Mouse (Mus musculus) Muller cell, postnatal 12 days (primary cell): Measurements from ENCODE around the gene Pld4.
A peak's percentile ranks its signal among the peaks of the same experiment; 100 is the strongest.

Experiments used
- DNase-seq: peaks from one replicate; pipeline ENCODE4 v3.0.0-alpha.2; 2015; ENCODE audit errors: inconsistent ontology term

The Pld4 gene

GRCm38 (mm10) chr12:112767036-112767890, 6.8 kb downstream of the Pld4 start:
- no peak for DNase-seq

DNA sequence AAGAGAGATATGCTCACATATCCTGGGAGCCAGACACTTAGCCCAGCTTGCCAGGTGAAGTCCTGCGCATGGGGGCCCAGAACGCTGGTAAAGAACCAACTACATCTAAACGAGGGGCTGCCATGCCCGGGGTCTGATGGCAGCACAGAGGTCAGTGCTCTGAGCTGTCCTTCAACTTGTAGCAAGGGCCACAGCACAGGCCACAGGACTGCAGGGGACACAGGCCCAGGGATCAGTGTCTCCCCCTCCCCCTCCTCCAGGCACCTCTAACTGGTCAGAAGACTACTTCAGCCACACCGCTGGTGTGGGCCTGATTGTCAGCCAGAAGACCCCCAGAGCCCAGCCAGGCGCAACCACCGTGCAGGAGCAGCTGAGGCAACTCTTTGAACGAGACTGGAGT, 7.7 kb downstream of the Pld4 start:
- no peak for DNase-seq

DNA sequence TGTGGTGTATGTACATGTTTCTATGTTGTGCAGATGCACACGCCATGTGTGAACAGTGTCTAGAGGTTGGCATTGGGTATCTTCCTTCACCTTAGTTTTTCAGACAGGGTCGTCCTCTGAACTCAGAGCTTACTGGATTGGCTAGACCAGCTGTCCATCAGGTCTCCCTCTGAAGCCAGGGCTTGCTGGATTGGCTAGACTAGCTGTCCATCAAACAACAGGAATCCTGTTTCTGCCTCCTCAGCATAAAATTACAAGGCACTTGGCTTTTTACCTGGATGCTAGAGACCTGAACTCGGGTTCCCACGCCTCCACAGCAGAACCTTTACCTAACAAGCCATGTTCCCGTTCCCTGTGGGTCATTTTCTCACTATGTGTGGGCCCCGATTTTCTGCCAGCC, 8.6 kb downstream of the Pld4 start:
- no peak for DNase-seq

DNA sequence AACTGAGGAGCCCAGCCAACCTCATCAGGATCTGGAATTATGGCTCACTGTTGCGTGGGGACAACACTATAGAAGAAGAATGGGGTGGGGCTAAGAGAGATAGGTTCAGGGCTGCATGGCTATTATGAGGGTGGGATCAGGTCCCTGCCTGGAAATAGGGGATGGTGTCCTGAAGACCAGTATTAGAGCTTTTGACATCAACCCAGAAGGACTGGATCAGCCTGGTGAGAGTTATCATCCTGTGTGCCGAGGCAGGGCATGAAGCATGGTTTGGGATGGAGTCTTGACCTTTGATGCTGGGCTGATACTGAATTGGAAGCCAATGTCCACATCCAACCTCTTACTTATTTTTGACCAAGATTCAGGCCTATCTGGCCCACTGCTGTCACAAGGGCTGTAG, 9.3 kb downstream of the Pld4 start:
- DNase-seq: no peak

GRCm38 (mm10) chr12:112770396-112770795, 9.9 kb downstream of the Pld4 start:
- no peak for DNase-seq

GRCm38 (mm10) chr12:112772306-112772705, 11.9 kb downstream of the Pld4 start:
- no peak for DNase-seq

DNA sequence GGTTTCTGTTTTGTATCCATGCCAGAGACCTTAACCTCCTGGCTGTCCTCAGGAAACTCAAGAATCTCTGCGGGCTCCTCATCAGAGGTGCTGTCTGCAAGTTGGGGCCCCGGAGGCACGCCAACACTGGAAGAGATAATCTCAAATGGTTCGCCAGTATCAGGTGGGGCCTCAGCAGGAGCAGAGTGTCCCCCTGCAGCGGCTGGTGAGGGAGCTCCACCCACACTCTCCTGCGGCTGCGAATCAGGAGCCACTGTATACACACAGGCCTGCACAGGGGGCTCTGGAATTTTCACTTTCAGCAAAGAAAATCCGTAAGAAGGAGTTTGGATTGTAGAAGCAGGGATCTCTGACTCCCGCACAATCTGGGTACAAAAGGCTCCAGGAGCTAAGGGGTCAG, 12.9 kb downstream of the Pld4 start:
- DNase-seq: no peak

- no peak for DNase-seq
Observed at GRCm38 (mm10) chr12:112774026-112774425, 13.6 kb downstream of the Pld4 start.

DNA sequence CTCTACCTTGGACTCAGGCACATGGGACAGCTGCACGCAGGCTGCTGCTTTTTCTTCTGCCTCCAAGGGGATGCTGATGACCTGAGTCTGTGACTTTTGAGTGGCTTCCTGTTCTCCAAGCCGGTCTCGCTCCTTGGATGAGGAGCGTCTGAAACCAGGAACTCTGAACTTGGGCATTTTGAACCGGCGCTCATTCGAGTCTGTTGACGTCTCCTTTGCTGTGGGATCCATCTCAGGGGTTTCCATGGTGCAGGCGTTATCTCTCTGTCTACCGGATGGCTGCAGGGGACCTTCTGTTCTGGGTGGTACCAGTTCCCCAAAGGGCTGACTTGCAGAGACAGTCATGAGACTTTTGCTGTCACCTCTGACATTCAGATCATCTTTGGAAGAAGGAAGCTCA, 14.0 kb downstream of the Pld4 start:
- no peak for DNase-seq

DNA sequence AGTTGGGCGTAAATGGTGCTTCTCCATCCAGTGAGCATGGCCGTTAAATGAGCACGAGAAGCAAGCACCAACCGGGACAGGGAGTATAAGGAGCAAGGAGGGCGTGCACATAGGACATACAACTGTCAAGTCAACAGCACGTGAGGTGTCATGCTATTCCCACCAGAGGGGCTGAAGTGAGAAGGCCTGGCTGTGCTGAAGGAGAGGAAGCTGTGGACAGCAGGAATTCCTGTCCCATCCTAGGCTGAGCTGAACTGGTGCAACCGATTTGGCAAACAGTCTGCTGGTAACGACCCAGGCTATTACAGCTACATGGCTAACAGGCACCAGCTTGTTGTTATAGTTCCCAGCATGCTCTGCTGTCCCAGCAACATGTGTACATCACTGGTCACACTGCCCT, 30.6 kb downstream of the Pld4 start:
- no peak for DNase-seq

DNA sequence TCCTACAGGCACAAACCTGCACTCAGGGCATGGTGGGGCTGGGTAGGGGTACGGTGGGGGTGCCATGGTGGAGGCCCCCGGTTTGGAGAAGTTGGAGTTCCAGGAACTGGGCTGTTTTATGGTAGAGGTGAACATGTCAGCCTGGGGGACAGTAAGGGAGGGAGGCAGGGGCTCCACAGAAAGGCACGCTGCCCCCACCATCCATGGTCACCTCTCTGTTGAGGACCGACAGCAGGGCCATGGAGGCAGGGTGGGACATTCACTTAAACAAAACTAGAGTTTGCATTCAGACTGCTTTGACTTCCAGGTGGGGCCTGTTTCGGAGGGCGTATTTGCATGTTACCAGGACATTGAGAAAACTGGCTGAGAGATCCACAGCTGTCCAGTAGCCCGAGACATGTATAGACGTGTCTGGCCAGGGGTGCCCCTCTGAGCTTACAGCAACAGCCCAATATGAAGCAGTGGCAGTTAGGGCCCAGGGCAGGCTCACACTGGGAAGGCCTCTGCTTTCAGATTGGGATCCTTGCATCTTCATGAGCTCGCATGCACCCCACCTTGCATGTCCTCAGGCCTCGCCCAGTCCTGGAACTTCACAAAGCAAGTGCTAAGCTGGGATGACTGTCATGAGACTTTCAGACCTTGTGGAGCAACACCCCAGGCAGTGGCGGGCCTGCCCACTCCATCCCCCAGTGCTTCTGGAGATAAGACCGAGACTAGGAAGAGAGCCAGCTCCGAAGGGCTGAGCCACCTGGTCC, 33.3 kb downstream of the Pld4 start:
- peak; percentile 63 for DNase-seq

- peak; percentile 37 for DNase-seq
Observed at GRCm38 (mm10) chr12:112794356-112794816, 33.9 kb downstream of the Pld4 start.

- DNase-seq: no peak
Observed at GRCm38 (mm10) chr12:112794998-112795397, 34.5 kb downstream of the Pld4 start.

GRCm38 (mm10) chr12:112795466-112796104, 35.1 kb downstream of the Pld4 start:
- peak; percentile 84 for DNase-seq

- DNase-seq: peak; percentile 74
Observed at GRCm38 (mm10) chr12:112796551-112797510, 36.4 kb downstream of the Pld4 start.

DNA sequence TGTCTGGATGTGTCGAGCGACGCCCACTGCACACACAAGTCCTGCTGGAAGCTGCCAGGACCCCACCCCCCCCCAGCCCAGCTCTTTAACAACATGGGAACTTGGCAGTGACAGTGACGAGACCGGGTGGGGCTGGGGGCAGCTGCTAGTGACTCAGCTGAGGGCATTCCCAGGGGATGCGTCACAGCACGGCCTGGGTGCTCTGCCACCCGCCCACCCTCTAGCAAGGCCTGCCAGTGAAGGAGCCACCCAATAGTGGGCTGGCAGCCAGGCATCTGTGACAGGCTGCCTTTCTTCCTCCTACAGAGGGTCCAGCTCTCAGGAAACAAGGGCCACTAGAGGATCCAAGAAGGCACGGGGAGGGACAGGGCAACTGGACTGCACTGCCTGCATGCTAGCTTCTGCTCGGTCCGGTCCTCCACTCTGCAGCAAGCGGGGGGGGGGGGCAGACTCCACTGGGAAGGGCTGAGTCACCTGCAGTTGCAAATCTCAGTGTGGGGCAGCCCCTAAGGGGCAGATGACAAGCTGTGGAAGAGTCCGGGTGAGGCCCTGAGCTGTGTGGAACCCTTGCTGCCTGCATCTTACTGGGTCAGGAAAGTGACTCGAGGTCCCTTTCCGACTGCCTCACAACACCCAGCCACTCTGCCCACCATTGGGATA, 37.3 kb downstream of the Pld4 start:
- DNase-seq: peak; percentile 99

DNA sequence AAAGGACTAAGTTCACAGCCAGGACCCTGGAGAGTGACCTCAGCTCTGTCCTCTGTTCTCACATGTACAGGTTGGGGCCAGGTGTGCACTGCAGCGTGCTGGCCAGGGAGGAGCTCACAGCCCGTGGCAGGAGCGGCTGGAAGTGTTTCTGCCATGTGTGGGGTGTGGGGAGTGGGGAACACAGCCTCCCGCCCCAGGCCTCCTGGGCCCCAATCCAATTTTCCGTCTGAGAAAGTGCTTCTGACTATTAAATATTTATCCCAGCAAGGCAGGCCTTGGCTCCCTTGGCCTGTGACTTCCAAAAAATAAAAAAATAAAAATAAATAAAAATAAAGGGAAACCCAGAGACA, 37.9 kb downstream of the Pld4 start:
- no peak for DNase-seq

DNA sequence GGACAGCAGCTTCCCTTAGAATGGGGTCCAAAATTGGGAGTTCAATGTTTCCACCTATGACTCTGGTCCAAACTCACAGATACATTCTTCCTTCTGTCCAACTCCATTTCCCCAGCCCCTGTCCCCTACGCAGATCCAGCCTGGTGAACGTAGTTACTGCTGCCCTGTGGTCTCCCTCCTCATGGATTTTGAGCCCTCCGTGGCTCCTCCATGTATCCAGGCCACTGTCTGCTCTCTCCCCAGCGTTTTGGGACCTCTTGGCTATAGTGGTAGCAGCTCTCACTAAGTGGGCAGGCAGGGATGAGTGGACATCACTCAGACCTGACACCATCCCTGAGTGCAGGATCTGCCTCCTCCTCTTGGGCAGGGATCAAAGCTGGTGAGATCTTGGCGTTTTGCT, 38.3 kb downstream of the Pld4 start:
- no peak for DNase-seq

GRCm38 (mm10) chr12:112799237-112799970, 38.9 kb downstream of the Pld4 start:
- no peak for DNase-seq

DNA sequence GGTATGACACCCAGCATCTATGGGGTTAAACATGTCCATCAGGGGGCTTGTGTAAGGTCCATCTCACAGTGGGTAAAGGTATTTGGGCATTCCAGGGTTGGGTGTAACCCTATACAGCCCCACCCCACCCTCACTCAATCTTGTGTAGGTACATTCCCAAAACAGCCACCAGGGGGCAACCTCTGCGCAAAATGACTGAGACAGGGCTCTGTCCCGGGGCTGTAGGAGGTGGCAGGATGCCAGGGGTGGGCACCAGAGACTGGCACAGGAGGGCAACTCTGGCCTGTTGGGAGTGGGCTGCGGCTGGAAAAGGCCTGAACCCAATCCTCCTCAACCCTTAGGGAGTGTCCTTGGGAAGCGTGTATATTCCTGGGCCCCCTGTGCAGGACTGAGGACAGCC, 40.0 kb downstream of the Pld4 start:
- DNase-seq: peak; percentile 59
